Mouse (Mus musculus) kidney, embryonic 15.5 days (tissue): Measurements from ENCODE around the gene Rbm20. TPM values are rescaled to one million over a fixed set of nuclear protein-coding genes. Genes with fewer than 3 reads are reported as not detected.

Experiments
- ATAC-seq: fragments of 200-750 bp; cut with Nextera tagmentation; replicated peaks from 2 replicates; pipeline ENCODE4 v1.8.0; 2017; ENCODE audit warnings: moderate TSS enrichment; ENCODE audit not compliant: low FRiP score
- H3K27ac ChIP-seq: fragments of 300-500 bp; sonication (generic); 2 replicates; pipeline ENCODE4 v1.5.1; 2015; ENCODE audit warnings: mild to moderate bottlenecking, inconsistent platforms
- H3K27me3 ChIP-seq: fragments of 300-500 bp; sonication (generic); 2 replicates; pipeline ENCODE4 v1.6.1; 2015; ENCODE audit warnings: inconsistent platforms
- H3K36me3 ChIP-seq: fragments of 300-500 bp; sonication (generic); 2 replicates; pipeline ENCODE4 v1.6.1; 2015; ENCODE audit warnings: inconsistent platforms
- H3K4me1 ChIP-seq: fragments of 300-500 bp; sonication (generic); 2 replicates; pipeline ENCODE4 v1.6.1; 2015; ENCODE audit warnings: inconsistent platforms
- H3K4me2 ChIP-seq: fragments of 300-500 bp; sonication (generic); 2 replicates; pipeline ENCODE4 v1.6.1; 2015; ENCODE audit warnings: moderate library complexity, mild to moderate bottlenecking, inconsistent platforms
- H3K4me3 ChIP-seq: fragments of 300-500 bp; sonication (generic); replicated peaks from 2 replicates; pipeline ENCODE4 v1.5.1; 2015; ENCODE audit warnings: mild to moderate bottlenecking, inconsistent platforms
- H3K9ac ChIP-seq: fragments of 300-500 bp; sonication (generic); 2 replicates; pipeline ENCODE4 v1.6.1; 2015; ENCODE audit warnings: mild to moderate bottlenecking, inconsistent platforms
- H3K9me3 ChIP-seq: fragments of 300-500 bp; sonication (generic); replicated peaks from 2 replicates; pipeline ENCODE4 v1.6.1; 2016; ENCODE audit warnings: inconsistent platforms
- WGBS: fragments of 180-500 bp; shearing (Covaris S2); methylation state at CpG from one replicate; pipeline ENCODE4 v1.1.7; 2015; ENCODE audit warnings: mixed read lengths; 5-methylcytosine and 5-hydroxymethylcytosine counted together
- polyA plus RNA-seq: library from polyadenylated mRNA; unstranded; fragments of >200 nt; fragmentation: Nextera tagmentation; extraction: Ambion mirVana; gene quantifications from 2 replicates; pipeline ENCODE4 v1.2.1, GENCODE M21; 2015

Gene Rbm20
- polyA plus RNA-seq, 1 experiment from 2014 or later: 2.9 TPM

GRCm38 (mm10) chr19:53810584-53810983, 133.5 kb downstream of the Rbm20 start:
- Histone ChIP-seq H3K4me2 (0 out of 2 replicates have a peak overlapping the region, but pooled peaks have one; percentile 32), H3K4me3 (no peak overlapping the region), H3K27me3 (no peaks in the 10 kb centered on the region), H3K27ac (peak overlapping the region; percentile 81), H3K9ac (no peak overlapping the region), H3K4me1 (peaks cover 45% of the 10 kb centered on the region), H3K9me3 (no peaks in the 10 kb centered on the region), H3K36me3 (no peaks in the 10 kb centered on the region)
- WGBS: 47% methylated on average over 3 of the region's 3 CpGs
- ATAC-seq: 0 out of 2 replicates have a peak, but pooled peaks have one; percentile 1

GRCm38 (mm10) chr19:53813576-53813975, 136.5 kb downstream of the Rbm20 start:
- H3K27ac ChIP-seq: no peak overlapping the region
- H3K4me2 ChIP-seq: no peak overlapping the region
- no peaks in the 10 kb centered on the region for H3K36me3 ChIP-seq
- WGBS: 97% methylated on average over 5 of the region's 5 CpGs
- H3K27me3 ChIP-seq: no peaks in the 10 kb centered on the region
- H3K9ac ChIP-seq: no peak overlapping the region
- ATAC-seq: no peak
- no peaks in the 10 kb centered on the region for H3K9me3 ChIP-seq
- H3K4me3 ChIP-seq: no peak overlapping the region
- peaks cover 28% of the 10 kb centered on the region for H3K4me1 ChIP-seq

GRCm38 (mm10) chr19:53815714-53816113, 138.6 kb downstream of the Rbm20 start:
- peaks cover 14% of the 10 kb centered on the region for H3K4me1 ChIP-seq
- no peaks in the 10 kb centered on the region for H3K36me3 ChIP-seq
- H3K9me3 ChIP-seq: no peaks in the 10 kb centered on the region
- ATAC-seq: no peak
- H3K27ac ChIP-seq: 0 out of 2 replicates have a peak overlapping the region, but pooled peaks have one; percentile 9
- H3K4me2 ChIP-seq: no peak overlapping the region
- WGBS: 81% methylated on average over 4 of the region's 4 CpGs
- no peaks in the 10 kb centered on the region for H3K27me3 ChIP-seq
- no peak overlapping the region for H3K4me3 ChIP-seq
- no peak overlapping the region for H3K9ac ChIP-seq

GRCm38 (mm10) chr19:53816242-53816641, 139.1 kb downstream of the Rbm20 start:
- 72% methylated on average over 11 of the region's 11 CpGs for WGBS
- ATAC-seq: no peak
- 0 out of 2 replicates have a peak overlapping the region, but pooled peaks have one; percentile 9 for H3K27ac ChIP-seq

GRCm38 (mm10) chr19:53819299-53819698, 142.2 kb downstream of the Rbm20 start:
- Histone ChIP-seq H3K4me3 (no peak overlapping the region), H3K36me3 (no peaks in the 10 kb centered on the region), H3K27me3 (no peaks in the 10 kb centered on the region), H3K9me3 (no peaks in the 10 kb centered on the region), H3K4me2 (no peak overlapping the region), H3K4me1 (peaks cover 38% of the 10 kb centered on the region), H3K9ac (no peak overlapping the region), H3K27ac (no peak overlapping the region)
- ATAC-seq: no peak
- WGBS: 41% methylated on average over 6 of the region's 6 CpGs

More at GRCm38 (mm10) chr19:53816242-53816641, 139.1 kb downstream of the Rbm20 start:
- Histone ChIP-seq H3K4me3 (no peak overlapping the region), H3K4me1 (peaks cover 17% of the 10 kb centered on the region), H3K4me2 (no peak overlapping the region), H3K36me3 (no peaks in the 10 kb centered on the region), H3K27me3 (no peaks in the 10 kb centered on the region), H3K9ac (no peak overlapping the region), H3K9me3 (no peaks in the 10 kb centered on the region)

- ATAC-seq: peak; percentile 76
- no peak overlapping the region for H3K4me3 ChIP-seq
- H3K36me3 ChIP-seq: no peaks in the 10 kb centered on the region
- no peak overlapping the region for H3K9ac ChIP-seq
- WGBS: 30% methylated on average over 13 of the region's 13 CpGs
- no peaks in the 10 kb centered on the region for H3K9me3 ChIP-seq
- H3K4me1 ChIP-seq: peaks cover 40% of the 10 kb centered on the region
- no peak overlapping the region for H3K4me2 ChIP-seq
- H3K27ac ChIP-seq: peak overlapping the region; percentile 81
- no peaks in the 10 kb centered on the region for H3K27me3 ChIP-seq
Measured at GRCm38 (mm10) chr19:53821241-53822120, 144.4 kb downstream of the Rbm20 start.

- no peak overlapping the region for H3K4me2 ChIP-seq
- H3K9ac ChIP-seq: no peak overlapping the region
- no peaks in the 10 kb centered on the region for H3K27me3 ChIP-seq
- no peaks in the 10 kb centered on the region for H3K9me3 ChIP-seq
- 24% methylated on average over 6 of the region's 6 CpGs for WGBS
- peaks cover 39% of the 10 kb centered on the region for H3K4me1 ChIP-seq
- ATAC-seq: peak; percentile 54
- H3K36me3 ChIP-seq: no peaks in the 10 kb centered on the region
- 0 out of 2 replicates have a peak overlapping the region, but pooled peaks have one; percentile 5 for H3K27ac ChIP-seq
- H3K4me3 ChIP-seq: no peak overlapping the region
Measured at GRCm38 (mm10) chr19:53823847-53824246, 146.7 kb downstream of the Rbm20 start.

GRCm38 (mm10) chr19:53824872-53825680, 148.0 kb downstream of the Rbm20 start:
- H3K4me2 ChIP-seq: peak overlapping the region; percentile 34
- no peaks in the 10 kb centered on the region for H3K36me3 ChIP-seq
- H3K9me3 ChIP-seq: no peaks in the 10 kb centered on the region
- no peaks in the 10 kb centered on the region for H3K27me3 ChIP-seq
- H3K27ac ChIP-seq: no peak overlapping the region
- WGBS: 63% methylated on average over 21 of the region's 21 CpGs
- H3K4me1 ChIP-seq: peaks cover 41% of the 10 kb centered on the region
- no peak overlapping the region for H3K9ac ChIP-seq
- ATAC-seq: no peak
- H3K4me3 ChIP-seq: peak overlapping the region; percentile 32

GRCm38 (mm10) chr19:53829990-53830389, 152.9 kb downstream of the Rbm20 start:
- H3K27ac ChIP-seq: peak overlapping the region; percentile 86
- 12% methylated on average over 6 of the region's 6 CpGs for WGBS
- no peaks in the 10 kb centered on the region for H3K36me3 ChIP-seq
- H3K9ac ChIP-seq: no peak overlapping the region
- no peaks in the 10 kb centered on the region for H3K27me3 ChIP-seq
- H3K9me3 ChIP-seq: no peaks in the 10 kb centered on the region
- peaks cover 34% of the 10 kb centered on the region for H3K4me1 ChIP-seq
- ATAC-seq: peak; percentile 54; the same call in 1 of the 2 replicates
- H3K4me2 ChIP-seq: peak overlapping the region; percentile 49
- no peak overlapping the region for H3K4me3 ChIP-seq

- Histone ChIP-seq H3K4me1 (peaks cover 30% of the 10 kb centered on the region), H3K9ac (peak overlapping the region; percentile 12; the same call in 1 of the 2 replicates), H3K27ac (peak overlapping the region; percentile 86), H3K27me3 (no peaks in the 10 kb centered on the region), H3K4me3 (no peak overlapping the region), H3K9me3 (no peaks in the 10 kb centered on the region), H3K4me2 (peak overlapping the region; percentile 49), H3K36me3 (no peaks in the 10 kb centered on the region)
- WGBS: 5% methylated on average over 8 of the region's 8 CpGs
- ATAC-seq: peak; percentile 97
Measured at GRCm38 (mm10) chr19:53830407-53831163, 153.5 kb downstream of the Rbm20 start.

GRCm38 (mm10) chr19:53831164-53831448, 154.0 kb downstream of the Rbm20 start:
- Histone ChIP-seq H3K27ac (peak overlapping the region; percentile 86), H3K4me2 (peak overlapping the region; percentile 49; the same call in 1 of the 2 replicates), H3K36me3 (no peaks in the 10 kb centered on the region), H3K9ac (no peak overlapping the region), H3K27me3 (no peaks in the 10 kb centered on the region), H3K9me3 (no peaks in the 10 kb centered on the region), H3K4me1 (peaks cover 33% of the 10 kb centered on the region), H3K4me3 (no peak overlapping the region)
- ATAC-seq: no peak
- 13% methylated on average over 3 of the region's 3 CpGs for WGBS
